Mouse (Mus musculus): ENCODE results near the gene Nhlh2. TPM values are rescaled to one million over a fixed set of nuclear protein-coding genes. Genes with fewer than 3 reads are reported as not detected.

The Nhlh2 gene
- total and polyA plus RNA-seq, 3 experiments, result not detected

DNA sequence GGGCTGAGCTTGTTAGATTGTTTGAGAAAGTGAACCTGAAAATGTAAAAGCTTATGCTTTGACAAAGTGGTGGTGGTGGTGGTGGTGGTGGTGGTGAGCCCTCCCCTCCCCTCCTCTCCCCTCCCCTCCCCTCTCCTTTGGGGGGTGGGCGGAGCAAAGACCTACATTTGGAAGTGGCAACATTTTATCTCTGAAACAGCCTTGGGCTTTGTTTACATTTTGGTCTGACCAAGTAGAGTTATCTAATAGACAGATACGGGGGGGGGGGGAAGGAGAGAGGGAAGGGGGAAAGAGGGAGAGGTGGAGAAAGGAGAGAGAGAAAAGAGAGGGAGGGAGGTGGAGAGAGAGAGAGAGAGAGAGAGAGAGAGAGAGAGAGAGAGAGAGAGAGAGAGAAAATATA, 12.8 kb downstream of the Nhlh2 start:
- Histone ChIP-seq H3K9me3 (replicated peaks; ENCODE audit: low read length) (no peaks in the 10 kb centered on the region), H3K4me3 (replicated peaks in 1 of 3; ENCODE audit: low read depth in 2 of 3, low read length in 2 of 3, poor library complexity in 1 of 3) (no peak overlapping the region), H3K4me2 (ENCODE audit: insufficient read depth, low read depth, poor library complexity, severe bottlenecking) (no peak overlapping the region), H3K9ac (ENCODE audit: insufficient read depth, low read depth) (no peak overlapping the region), H3K27ac (ENCODE audit: insufficient read depth, low read depth) (no peak overlapping the region), H3K4me1 (ENCODE audit: control insufficient read depth in 1 of 2, insufficient read depth in 2 of 2) (no peaks in the 10 kb centered on the region), H3K36me3 (replicated peaks in 1 of 2; ENCODE audit: control insufficient read depth in 1 of 2, insufficient read depth in 1 of 2, low read length in 1 of 2) (no peaks in the 10 kb centered on the region), H3K27me3 (replicated peaks) (no peaks in the 10 kb centered on the region), H3K79me2 (replicated peaks; ENCODE audit: control insufficient read depth, extremely low read depth, insufficient read depth, poor library complexity, severe bottlenecking) (no peaks in the 10 kb centered on the region)
- in situ Hi-C loops (cut with MboI; ENCODE audit: low pct_ligation_motif_present, low pct_unique_long_range_greater_than_20kb, low sequenced_read_pairs), result no loop called here
- dilution Hi-C loops (cut with MboI; ENCODE audit: extremely low pct_ligation_motif_present, extremely low pct_unique_long_range_greater_than_20kb, low sequenced_read_pairs), result no loop called here
- no peak for DNase-seq (ENCODE audit: extremely low read depth)
- TF ChIP-seq GABPA (IDR thresholded peaks at IDR 0.05; ENCODE audit: insufficient replicate concordance, low read depth, low read length) (no peak), SMC3 (IDR thresholded peaks at IDR 0.05; ENCODE audit: low read depth, low read length) (no peak), NELFE (IDR thresholded peaks at IDR 0.05; ENCODE audit: low read depth, low read length) (no peak), SIN3A (IDR thresholded peaks at IDR 0.05; ENCODE audit: low read length) (no peak), UBTF (IDR thresholded peaks at IDR 0.05; ENCODE audit: low read depth, low read length) (no peak), RCOR1 (conservative IDR thresholded peaks at IDR 0.05; ENCODE audit: low read depth, low read length) (no peak)

DNA sequence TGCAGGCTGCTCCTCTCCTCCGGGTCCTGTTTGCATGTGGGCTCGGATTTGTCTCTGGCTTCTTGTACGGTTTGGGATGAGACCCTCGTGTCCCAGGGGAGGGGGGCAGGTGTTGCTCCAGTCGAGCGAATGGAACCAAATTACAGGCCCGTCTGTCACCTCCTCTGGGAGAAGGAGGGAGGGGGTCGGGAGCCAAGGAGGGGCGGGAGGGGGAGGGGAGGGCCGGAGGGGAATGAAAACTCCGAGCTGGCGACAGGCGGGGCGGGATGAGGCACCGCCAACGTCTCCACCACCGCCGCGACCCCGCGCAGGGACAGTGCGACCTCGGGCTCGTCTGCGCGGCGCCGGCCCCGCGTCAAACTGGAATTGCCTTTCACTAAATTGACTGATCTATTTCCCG, 13.5 kb downstream of the Nhlh2 start:
- dilution Hi-C loops (cut with MboI; ENCODE audit: extremely low pct_ligation_motif_present, extremely low pct_unique_long_range_greater_than_20kb, low sequenced_read_pairs) (no loop called here), in situ Hi-C loops (cut with MboI; ENCODE audit: low pct_ligation_motif_present, low pct_unique_long_range_greater_than_20kb, low sequenced_read_pairs) (no loop called here)
- H3K36me3 ChIP-seq (replicated peaks in 1 of 2; ENCODE audit: control insufficient read depth in 1 of 2, insufficient read depth in 1 of 2, low read length in 1 of 2), result no peaks in the 10 kb centered on the region
- no peak overlapping the region for H3K4me3 ChIP-seq (replicated peaks in 1 of 3; ENCODE audit: low read depth in 2 of 3, low read length in 2 of 3, poor library complexity in 1 of 3)
- no peaks in the 10 kb centered on the region for H3K27me3 ChIP-seq (replicated peaks)
- no peaks in the 10 kb centered on the region for H3K79me2 ChIP-seq (replicated peaks; ENCODE audit: control insufficient read depth, extremely low read depth, insufficient read depth, poor library complexity, severe bottlenecking)
- no peak overlapping the region for H3K27ac ChIP-seq (ENCODE audit: insufficient read depth, low read depth)
- no peak overlapping the region for H3K9ac ChIP-seq (ENCODE audit: insufficient read depth, low read depth)
- no peaks in the 10 kb centered on the region for H3K9me3 ChIP-seq (replicated peaks; ENCODE audit: low read length)
- DNase-seq (ENCODE audit: extremely low read depth), result no peak
- no peak overlapping the region for H3K4me2 ChIP-seq (ENCODE audit: insufficient read depth, low read depth, poor library complexity, severe bottlenecking)
- no peak for TF ChIP-seq KAT2A (IDR thresholded peaks at IDR 0.05; ENCODE audit: insufficient replicate concordance, low read length)
- TF ChIP-seq ZC3H11A (IDR thresholded peaks at IDR 0.05; ENCODE audit: low read depth, low read length), result no peak
- H3K4me1 ChIP-seq (ENCODE audit: control insufficient read depth in 1 of 2, insufficient read depth in 2 of 2), result 0 out of 4 replicates have a peak, but pooled peaks cover 0 to 2% of the 10 kb centered on the region in 2 experiments

DNA sequence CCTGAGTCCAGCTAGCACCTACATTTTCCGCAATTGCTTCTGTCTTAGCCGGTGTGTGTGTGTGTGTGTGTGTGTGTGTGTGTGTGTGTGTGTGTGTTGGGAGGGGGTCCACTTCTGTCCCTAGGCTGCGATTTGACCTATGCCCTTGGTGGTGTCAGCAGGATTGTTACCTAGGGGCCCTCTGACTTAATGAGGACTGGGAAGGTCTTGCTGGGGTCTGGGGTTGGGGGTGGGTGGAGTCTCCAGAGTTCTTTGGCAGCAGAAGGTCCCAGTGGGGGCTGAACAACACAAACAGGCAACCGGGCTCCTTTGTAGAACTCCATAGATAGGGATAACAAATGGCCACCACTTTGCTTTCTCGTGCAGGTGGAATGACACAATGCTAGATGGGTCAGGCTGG, 14.0 kb downstream of the Nhlh2 start:
- H3K4me2 ChIP-seq (ENCODE audit: insufficient read depth, low read depth, poor library complexity, severe bottlenecking), result no peak overlapping the region
- no peak overlapping the region for H3K27ac ChIP-seq (ENCODE audit: insufficient read depth, low read depth)
- dilution Hi-C loops (cut with MboI; ENCODE audit: extremely low pct_ligation_motif_present, extremely low pct_unique_long_range_greater_than_20kb, low sequenced_read_pairs), result no loop called here
- H3K9me3 ChIP-seq (replicated peaks; ENCODE audit: low read length), result no peaks in the 10 kb centered on the region
- H3K4me3 ChIP-seq (replicated peaks in 1 of 3; ENCODE audit: low read depth in 2 of 3, low read length in 2 of 3, poor library complexity in 1 of 3), result no peak overlapping the region
- no peak for DNase-seq (ENCODE audit: extremely low read depth)
- H3K79me2 ChIP-seq (replicated peaks; ENCODE audit: control insufficient read depth, extremely low read depth, insufficient read depth, poor library complexity, severe bottlenecking), result no peaks in the 10 kb centered on the region
- H3K36me3 ChIP-seq (replicated peaks in 1 of 2; ENCODE audit: control insufficient read depth in 1 of 2, insufficient read depth in 1 of 2, low read length in 1 of 2), result no peaks in the 10 kb centered on the region
- in situ Hi-C loops (cut with MboI; ENCODE audit: low pct_ligation_motif_present, low pct_unique_long_range_greater_than_20kb, low sequenced_read_pairs), result no loop called here
- no peak overlapping the region for H3K9ac ChIP-seq (ENCODE audit: insufficient read depth, low read depth)
- TF ChIP-seq IRF4 (IDR thresholded peaks at IDR 0.05; ENCODE audit: low read depth, low read length) (no peak), RAD21 (IDR thresholded peaks at IDR 0.05; ENCODE audit: low read depth, low read length) (no peak), BHLHE40 (IDR thresholded peaks at IDR 0.05; ENCODE audit: low read depth, low read length) (no peak), EP300 (IDR thresholded peaks at IDR 0.05; ENCODE audit: low read length) (no peak), HCFC1 (IDR thresholded peaks at IDR 0.05; ENCODE audit: low read depth, low read length) (no peak), RCOR1 (conservative IDR thresholded peaks at IDR 0.05; ENCODE audit: low read depth, low read length) (no peak), ETS1 (conservative IDR thresholded peaks at IDR 0.05; ENCODE audit: low read depth, low read length) (no peak), USF1 (IDR thresholded peaks at IDR 0.05; ENCODE audit: low read depth, low read length) (no peak), CHD2 (IDR thresholded peaks at IDR 0.05; ENCODE audit: low read length) (no peak), UBTF (IDR thresholded peaks at IDR 0.05; ENCODE audit: low read depth, low read length) (no peak), ZC3H11A (IDR thresholded peaks at IDR 0.05; ENCODE audit: low read depth, low read length) (no peak), POLR2A (IDR thresholded peaks at IDR 0.05; ENCODE audit: low read depth, low read length) (no peak), MYC (IDR thresholded peaks at IDR 0.05; ENCODE audit: low read depth, low read length) (no peak), MAZ (IDR thresholded peaks at IDR 0.05; ENCODE audit: low read depth, low read length) (no peak), SIN3A (IDR thresholded peaks at IDR 0.05; ENCODE audit: low read length) (no peak), ELF1 (IDR thresholded peaks at IDR 0.05; ENCODE audit: low read depth, low read length) (no peak), ZMIZ1 (IDR thresholded peaks at IDR 0.05; ENCODE audit: low read depth, low read length) (no peak), USF2 (conservative IDR thresholded peaks at IDR 0.05; ENCODE audit: low read depth, low read length) (no peak), MEF2A (IDR thresholded peaks at IDR 0.05; ENCODE audit: borderline replicate concordance, low read depth, low read length) (no peak), GABPA (IDR thresholded peaks at IDR 0.05; ENCODE audit: insufficient replicate concordance, low read depth, low read length) (no peak)
- 0 out of 4 replicates have a peak, but pooled peaks cover 0 to 2% of the 10 kb centered on the region in 2 experiments for H3K4me1 ChIP-seq (ENCODE audit: control insufficient read depth in 1 of 2, insufficient read depth in 2 of 2)
- no peaks in the 10 kb centered on the region for H3K27me3 ChIP-seq (replicated peaks)

Data from CH12.LX (cell line).